Mouse (Mus musculus): ENCODE data around the gene Cox19. TPM values are rescaled to one million over a fixed set of nuclear protein-coding genes. Genes with fewer than 3 reads are reported as not detected.
"Not testable (repeated sequence)": the region's sequence is repeated elsewhere in the genome, so short reads cannot be mapped to it uniquely, and the experiment has no call there.

Cox19 gene
- polyA plus RNA-seq, 1 experiment from 2014 or later, result 120 TPM

GRCm38 (mm10) chr5:139351628-139352027 is 410 bp upstream of the Cox19 start:
- WGBS, result 22% methylated on average over 8 of the region's 8 CpGs
- peaks cover 7% of the 10 kb centered on the region for H3K4me1 ChIP-seq (replicated peaks)
- no peak overlapping the region for H3K4me2 ChIP-seq
- peaks cover 6% of the 10 kb centered on the region for H3K27me3 ChIP-seq
- no peak overlapping the region for H3K27ac ChIP-seq (replicated peaks)
- H3K9ac ChIP-seq, result peak overlapping the region; percentile 26; the same call in 1 of the 2 replicates
- H3K9me3 ChIP-seq, result no peaks in the 10 kb centered on the region
- no peak for ATAC-seq (ENCODE audit: low read depth)
- H3K36me3 ChIP-seq, result no peaks in the 10 kb centered on the region
- no peak overlapping the region for H3K4me3 ChIP-seq

GRCm38 (mm10) chr5:139349713-139350112 is 1.5 kb downstream of the Cox19 start:
- Histone ChIP-seq H3K36me3 (no peaks in the 10 kb centered on the region), H3K4me3 (no peak overlapping the region), H3K27me3 (peaks cover 6% of the 10 kb centered on the region), H3K4me1 (replicated peaks) (peaks cover 11% of the 10 kb centered on the region), H3K9ac (no peak overlapping the region), H3K4me2 (no peak overlapping the region), H3K27ac (replicated peaks) (no peak overlapping the region), H3K9me3 (no peaks in the 10 kb centered on the region)
- 75% methylated on average over 6 of the region's 6 CpGs for WGBS
- no peak for ATAC-seq (ENCODE audit: low read depth)

- Histone ChIP-seq H3K9me3 (no peaks in the 10 kb centered on the region), H3K4me2 (no peak overlapping the region), H3K4me1 (replicated peaks) (peaks cover 30% of the 10 kb centered on the region), H3K27me3 (peaks cover 5% of the 10 kb centered on the region), H3K4me3 (no peak overlapping the region), H3K27ac (replicated peaks) (no peak overlapping the region), H3K36me3 (peaks cover 7% of the 10 kb centered on the region), H3K9ac (no peak overlapping the region)
- WGBS, result 52% methylated on average over 1 of the region's 1 CpGs
- no peak for ATAC-seq (ENCODE audit: low read depth)
Observed at GRCm38 (mm10) chr5:139347225-139347624, 4.0 kb downstream of the Cox19 start.

- peak; percentile 28; the same call in 1 of the 2 replicates for ATAC-seq (ENCODE audit: low read depth)
- H3K4me1 ChIP-seq (replicated peaks), result peaks cover 25% of the 10 kb centered on the region
- 9% methylated on average over 5 of the region's 5 CpGs for WGBS
- peak overlapping the region; percentile 86 for H3K4me3 ChIP-seq
- H3K9me3 ChIP-seq, result no peaks in the 10 kb centered on the region
- peak overlapping the region; percentile 98 for H3K4me2 ChIP-seq
- peak overlapping the region; percentile 94; the same call in 1 of the 2 replicates for H3K9ac ChIP-seq
- peaks cover 23% of the 10 kb centered on the region for H3K36me3 ChIP-seq
- H3K27ac ChIP-seq (replicated peaks), result peak overlapping the region; percentile 49
- H3K27me3 ChIP-seq, result no peaks in the 10 kb centered on the region
Observed at GRCm38 (mm10) chr5:139345364-139345714, 5.9 kb downstream of the Cox19 start.

GRCm38 (mm10) chr5:139344687-139345363 is 6.4 kb downstream of the Cox19 start:
- H3K9me3 ChIP-seq, result no peaks in the 10 kb centered on the region
- peak; percentile 89 for ATAC-seq (ENCODE audit: low read depth)
- under 1% methylated on average over 33 of the region's 33 CpGs for WGBS
- peak overlapping the region; percentile 98 for H3K4me2 ChIP-seq
- peak overlapping the region; percentile 82 for H3K27ac ChIP-seq (replicated peaks)
- peaks cover 28% of the 10 kb centered on the region for H3K36me3 ChIP-seq
- H3K27me3 ChIP-seq, result no peaks in the 10 kb centered on the region
- peak overlapping the region; percentile 94 for H3K9ac ChIP-seq
- peaks cover 25% of the 10 kb centered on the region for H3K4me1 ChIP-seq (replicated peaks)
- H3K4me3 ChIP-seq, result peak overlapping the region; percentile 86

GRCm38 (mm10) chr5:139344021-139344686 is 7.1 kb downstream of the Cox19 start:
- 8% methylated on average over 12 of the region's 12 CpGs for WGBS

GRCm38 (mm10) chr5:139338891-139339290 is 12.3 kb downstream of the Cox19 start:
- H3K9me3 ChIP-seq, result no peaks in the 10 kb centered on the region
- no peaks in the 10 kb centered on the region for H3K27me3 ChIP-seq
- H3K36me3 ChIP-seq, result peaks cover 83% of the 10 kb centered on the region
- H3K27ac ChIP-seq (replicated peaks), result no peak overlapping the region
- ATAC-seq (ENCODE audit: low read depth), result no peak
- no peak overlapping the region for H3K4me3 ChIP-seq
- H3K4me2 ChIP-seq, result no peak overlapping the region
- H3K4me1 ChIP-seq (replicated peaks), result peaks cover 13% of the 10 kb centered on the region
- H3K9ac ChIP-seq, result no peak overlapping the region
- 81% methylated on average over 11 of the region's 11 CpGs for WGBS

More at GRCm38 (mm10) chr5:139344021-139344686, 7.1 kb downstream of the Cox19 start:
- Histone ChIP-seq H3K9me3 (no peaks in the 10 kb centered on the region), H3K27ac (replicated peaks) (peak overlapping the region; percentile 82; the same call in 1 of the 2 replicates), H3K4me1 (replicated peaks) (peaks cover 25% of the 10 kb centered on the region), H3K4me3 (peak overlapping the region; percentile 86), H3K9ac (peak overlapping the region; percentile 94), H3K27me3 (no peaks in the 10 kb centered on the region), H3K4me2 (peak overlapping the region; percentile 98), H3K36me3 (peaks cover 35% of the 10 kb centered on the region)
- peak; percentile 66 for ATAC-seq (ENCODE audit: low read depth)

GRCm38 (mm10) chr5:139338403-139338802 is 12.8 kb downstream of the Cox19 start:
- Histone ChIP-seq H3K4me3 (no peak overlapping the region), H3K9me3 (no peaks in the 10 kb centered on the region), H3K4me1 (replicated peaks) (peaks cover 8% of the 10 kb centered on the region), H3K9ac (no peak overlapping the region), H3K36me3 (peaks cover 83% of the 10 kb centered on the region), H3K27ac (replicated peaks) (no peak overlapping the region), H3K4me2 (no peak overlapping the region), H3K27me3 (no peaks in the 10 kb centered on the region)
- ATAC-seq (ENCODE audit: low read depth), result no peak
- WGBS, result 97% methylated on average over 3 of the region's 3 CpGs

GRCm38 (mm10) chr5:139337826-139338370 is 13.3 kb downstream of the Cox19 start:
- WGBS, result 83% methylated on average over 13 of the region's 13 CpGs
- Histone ChIP-seq H3K4me2 (no peak overlapping the region), H3K27me3 (no peaks in the 10 kb centered on the region), H3K9me3 (no peaks in the 10 kb centered on the region), H3K4me1 (replicated peaks) (peaks cover 3% of the 10 kb centered on the region; the same call in 1 of the 2 replicates), H3K4me3 (no peak overlapping the region), H3K27ac (replicated peaks) (no peak overlapping the region), H3K36me3 (peaks cover 82% of the 10 kb centered on the region), H3K9ac (no peak overlapping the region)
- no peak for ATAC-seq (ENCODE audit: low read depth)

- WGBS, result 90% methylated on average over 4 of the region's 4 CpGs
- H3K4me3 ChIP-seq, result no peak overlapping the region
- H3K9ac ChIP-seq, result no peak overlapping the region
- no peaks in the 10 kb centered on the region for H3K9me3 ChIP-seq
- ATAC-seq (ENCODE audit: low read depth), result no peak
- H3K27me3 ChIP-seq, result no peaks in the 10 kb centered on the region
- H3K36me3 ChIP-seq, result peaks cover 63% of the 10 kb centered on the region
- no peak overlapping the region for H3K27ac ChIP-seq (replicated peaks)
- H3K4me1 ChIP-seq (replicated peaks), result no peaks in the 10 kb centered on the region
- no peak overlapping the region for H3K4me2 ChIP-seq
Observed at GRCm38 (mm10) chr5:139335634-139336033, 15.6 kb downstream of the Cox19 start.

GRCm38 (mm10) chr5:139334394-139334793 is 16.8 kb downstream of the Cox19 start:
- not testable (repeated sequence) for H3K4me2 ChIP-seq; H3K27me3 ChIP-seq; H3K9ac ChIP-seq; H3K27ac ChIP-seq (replicated peaks); H3K9me3 ChIP-seq; H3K4me3 ChIP-seq; H3K4me1 ChIP-seq (replicated peaks); ATAC-seq (ENCODE audit: low read depth)
- peaks cover 50% of the 10 kb centered on the region for H3K36me3 ChIP-seq
- 88% methylated on average over 10 of the region's 10 CpGs for WGBS

GRCm38 (mm10) chr5:139333301-139334013 is 17.8 kb downstream of the Cox19 start:
- ATAC-seq (ENCODE audit: low read depth), result no peak
- no peak overlapping the region for H3K9ac ChIP-seq
- H3K36me3 ChIP-seq, result peaks cover 41% of the 10 kb centered on the region
- H3K9me3 ChIP-seq, result no peaks in the 10 kb centered on the region
- WGBS, result 71% methylated on average over 16 of the region's 16 CpGs
- H3K27ac ChIP-seq (replicated peaks), result no peak overlapping the region
- no peaks in the 10 kb centered on the region for H3K4me1 ChIP-seq (replicated peaks)
- H3K4me3 ChIP-seq, result no peak overlapping the region
- H3K4me2 ChIP-seq, result no peak overlapping the region
- H3K27me3 ChIP-seq, result peaks cover 4% of the 10 kb centered on the region; the same call in 1 of the 2 replicates

All from neural tube, embryonic 13.5 days (tissue).